Mouse (Mus musculus) limb, embryonic 15.5 days (tissue): ENCODE data around the gene Gm20388. TPM values are rescaled to one million over a fixed set of nuclear protein-coding genes. Genes with fewer than 3 reads are reported as not detected.
"Not testable (repeated sequence)": the region's sequence is repeated elsewhere in the genome, so short reads cannot be mapped to it uniquely, and the experiment has no call there.

ENCODE experiments used
- ATAC-seq: fragments of 200-750 bp; cut with Nextera tagmentation; 2 replicates; pipeline ENCODE4 v1.8.0; 2017; ENCODE audit warnings: low read depth, moderate TSS enrichment; ENCODE audit not compliant: insufficient number of reproducible peaks, low FRiP score, low TSS enrichment
- H3K27ac ChIP-seq: fragments of 300-500 bp; sonication (generic); 2 replicates; pipeline ENCODE4 v1.5.1; 2015; ENCODE audit warnings: moderate library complexity, mild to moderate bottlenecking, inconsistent platforms
- H3K27me3 ChIP-seq: fragments of 300-500 bp; sonication (generic); 2 replicates; pipeline ENCODE4 v1.6.1; 2015; ENCODE audit warnings: inconsistent platforms
- H3K36me3 ChIP-seq: fragments of 300-500 bp; sonication (generic); 2 replicates; pipeline ENCODE4 v1.6.1; 2015; ENCODE audit warnings: inconsistent platforms
- H3K4me1 ChIP-seq: fragments of 300-500 bp; sonication (generic); 2 replicates; pipeline ENCODE4 v1.6.1; 2015; ENCODE audit warnings: inconsistent platforms
- H3K4me2 ChIP-seq: fragments of 300-500 bp; sonication (generic); 2 replicates; pipeline ENCODE4 v1.6.1; 2015; ENCODE audit warnings: mild to moderate bottlenecking, inconsistent platforms
- H3K4me3 ChIP-seq: fragments of 300-500 bp; sonication (generic); 2 replicates; pipeline ENCODE4 v1.5.1; 2015; ENCODE audit warnings: mild to moderate bottlenecking, inconsistent platforms
- H3K9ac ChIP-seq: fragments of 300-500 bp; sonication (generic); 2 replicates; pipeline ENCODE4 v1.6.1; 2015; ENCODE audit warnings: inconsistent platforms
- H3K9me3 ChIP-seq: fragments of 300-500 bp; sonication (generic); 2 replicates; pipeline ENCODE4 v1.6.1; 2016; ENCODE audit warnings: inconsistent platforms
- WGBS: fragments of 180-500 bp; shearing (Covaris S2); methylation state at CpG from one replicate; pipeline ENCODE4 v1.1.7; 2015; 5-methylcytosine and 5-hydroxymethylcytosine counted together
- polyA plus RNA-seq: library from polyadenylated mRNA; unstranded; fragments of >200 nt; fragmentation: Nextera tagmentation; extraction: Ambion mirVana; gene quantifications from 2 replicates; pipeline ENCODE4 v1.2.1, GENCODE M21; 2015

Gene Gm20388
- polyA plus RNA-seq, 1 experiment from 2014 or later, result 4.9 TPM

DNA sequence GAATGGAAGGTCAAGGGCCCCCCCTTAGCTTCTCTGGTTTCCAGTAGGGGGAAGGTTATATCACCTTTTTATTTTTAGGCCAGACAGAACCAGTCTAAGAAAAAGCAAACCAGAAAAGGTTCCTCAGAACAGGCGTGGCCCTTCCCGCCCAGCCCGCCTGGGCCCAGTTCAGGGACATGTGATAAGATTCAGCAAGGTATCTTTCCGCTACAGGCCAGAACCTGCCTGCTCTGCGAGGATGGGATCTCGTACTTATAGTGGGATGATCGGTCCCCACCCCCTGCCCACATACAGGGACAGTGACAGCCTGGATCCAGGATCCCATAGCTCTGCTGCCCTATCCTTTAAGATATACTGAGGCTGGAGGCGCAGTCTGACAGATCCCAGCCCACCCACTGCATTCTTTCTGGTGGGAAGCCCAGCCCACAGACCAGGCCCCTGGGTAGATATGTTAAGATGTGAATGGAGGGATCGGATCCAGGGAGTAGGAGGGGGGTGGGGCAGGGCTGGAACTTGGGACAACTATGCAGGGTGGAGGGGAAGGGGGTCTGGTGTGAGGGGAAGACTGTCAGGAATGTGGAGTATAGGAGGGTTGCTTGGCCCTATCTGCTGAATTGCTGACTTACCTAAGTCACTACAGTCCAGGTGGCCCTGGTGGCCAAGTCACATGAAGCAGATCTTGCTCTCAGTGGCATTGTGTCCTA lies 3245.6 kb downstream of the Gm20388 start:
- 0 out of 2 replicates have a peak, but pooled peaks have one; percentile 31 for ATAC-seq
- H3K9ac ChIP-seq, result no peak overlapping the region
- peak overlapping the region; percentile 50 for H3K27ac ChIP-seq

DNA sequence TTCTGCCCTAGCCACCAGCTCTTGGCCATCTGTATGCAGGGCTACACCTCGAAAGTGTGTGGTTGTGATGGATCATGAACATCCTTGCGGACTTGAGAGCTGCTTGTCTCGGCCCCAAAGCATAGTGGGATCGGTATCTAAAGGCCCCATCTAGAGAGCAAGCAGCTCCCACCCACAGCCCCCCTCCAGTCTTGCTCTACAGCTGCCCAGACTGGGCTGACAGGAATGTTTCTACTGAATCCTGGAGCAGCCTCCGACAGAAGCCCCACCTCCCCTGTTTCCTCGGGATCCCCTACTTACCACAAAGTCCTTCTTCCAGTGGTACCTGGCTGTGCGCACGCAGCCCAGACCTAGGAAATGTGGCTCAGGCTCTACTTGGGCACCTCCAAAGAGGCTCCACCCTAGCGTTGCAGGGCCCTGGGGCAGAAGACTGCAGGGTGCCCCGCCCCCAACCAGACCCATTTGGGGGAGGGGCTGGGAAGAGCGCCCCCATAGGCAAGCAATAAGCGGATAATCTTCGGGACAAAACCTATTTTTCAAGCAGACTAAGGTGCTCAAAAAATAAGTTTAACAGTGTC lies 3247.3 kb downstream of the Gm20388 start, which contains the start of gene Sult5a1:
TSS of gene Sult5a1 (minus strand) at position 428 of the 578 bp plus-strand sequence.
- Histone ChIP-seq H3K4me3 (peak within 1 kb of the TSS; percentile 29), H3K9me3 (no peaks in the 10 kb centered on the region), H3K4me2 (peak within 1 kb of the TSS; percentile 43), H3K27me3 (no peaks in the 10 kb centered on the region), H3K9ac (no peak within 1 kb of the TSS), H3K4me1 (peaks cover 24% of the 10 kb centered on the region), H3K36me3 (no peaks in the 10 kb centered on the region), H3K27ac (peak within 1 kb of the TSS; percentile 63)
- ATAC-seq, result no peak
- 24% methylated on average over 13 of the region's 13 CpGs for WGBS

More for the DNA sequence above, 3245.6 kb downstream of the Gm20388 start:
- Histone ChIP-seq H3K4me3 (no peak overlapping the region), H3K4me2 (no peak overlapping the region), H3K36me3 (no peaks in the 10 kb centered on the region), H3K27me3 (no peaks in the 10 kb centered on the region), H3K4me1 (peaks cover 24% of the 10 kb centered on the region), H3K9me3 (no peaks in the 10 kb centered on the region)
- WGBS, result 62% methylated on average over 9 of the region's 9 CpGs

DNA sequence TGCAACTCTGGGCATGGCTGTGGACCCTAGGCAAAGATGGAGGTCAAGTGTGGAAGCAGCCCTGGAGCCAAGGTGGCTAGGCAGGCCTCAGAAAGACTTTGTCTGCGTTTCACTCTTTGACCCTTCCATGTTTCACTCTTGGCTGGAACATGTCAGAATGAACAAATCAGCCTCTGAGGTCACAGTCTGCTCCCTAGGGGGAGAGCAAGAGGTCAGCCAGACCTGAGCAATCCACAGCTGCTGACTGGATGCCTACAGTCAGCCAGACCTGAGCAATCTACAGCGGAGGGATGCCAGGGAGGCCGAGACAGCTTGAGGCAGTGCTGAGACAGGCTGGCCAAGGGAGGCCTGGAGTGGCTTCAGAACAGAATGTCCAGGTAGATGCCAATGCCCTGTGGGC lies 3270.8 kb downstream of the Gm20388 start:
- H3K36me3 ChIP-seq, result no peaks in the 10 kb centered on the region
- H3K9ac ChIP-seq, result no peak overlapping the region
- no peaks in the 10 kb centered on the region for H3K27me3 ChIP-seq
- 60% methylated on average over 3 of the region's 3 CpGs for WGBS
- H3K9me3 ChIP-seq, result peaks cover 3% of the 10 kb centered on the region; the same call in 1 of the 2 replicates
- H3K4me3 ChIP-seq, result no peak overlapping the region
- H3K4me1 ChIP-seq, result peaks cover 15% of the 10 kb centered on the region
- H3K4me2 ChIP-seq, result no peak overlapping the region
- H3K27ac ChIP-seq, result no peak overlapping the region
- ATAC-seq, result no peak

DNA sequence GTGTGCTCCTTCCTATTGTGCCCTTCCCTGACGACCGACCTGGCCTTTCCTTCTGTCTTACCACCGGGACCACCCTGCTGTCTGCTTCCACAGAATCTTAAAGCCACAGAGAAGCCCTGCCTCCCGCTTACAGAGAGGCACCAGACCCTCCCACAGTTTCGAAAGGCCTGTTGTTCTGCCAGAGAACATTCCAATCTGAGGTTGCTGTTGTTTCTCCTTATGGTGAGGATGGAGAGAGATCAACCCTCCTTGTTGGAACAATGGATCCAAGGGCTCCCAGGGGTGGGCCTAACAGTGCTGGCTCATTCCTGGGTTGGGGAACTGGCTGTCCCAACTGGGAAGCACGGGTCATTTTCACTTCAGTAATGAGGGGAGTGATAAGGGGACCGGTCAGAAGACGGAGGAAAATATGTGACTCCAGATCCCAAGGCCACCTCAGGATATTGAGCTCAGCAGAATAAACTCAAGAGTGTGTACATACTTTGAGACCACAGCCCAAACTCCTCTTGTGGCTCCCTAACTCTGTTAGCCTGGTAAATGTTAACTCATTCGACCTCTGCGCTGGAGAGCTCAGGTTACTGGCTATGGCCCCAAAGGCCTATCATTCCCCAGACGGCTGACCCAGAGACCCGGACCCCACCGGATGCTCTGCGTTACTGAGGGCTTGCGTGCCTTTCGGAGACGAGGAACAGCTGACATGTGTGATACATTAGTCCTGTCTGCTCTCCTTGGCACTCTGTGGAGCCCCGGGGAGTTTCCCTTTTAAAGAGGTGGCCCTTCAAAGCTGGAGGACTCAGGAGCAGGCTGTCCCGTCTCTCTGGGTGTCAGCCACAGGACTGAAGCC lies 3275.1 kb downstream of the Gm20388 start, which contains the start of gene Dpep1:
TSS of gene Dpep1 (plus strand) at position 677 of the 844 bp plus-strand sequence.
- Histone ChIP-seq H3K4me2 (no peak within 1 kb of the TSS), H3K27me3 (no peaks in the 10 kb centered on the region), H3K4me1 (peaks cover 31% of the 10 kb centered on the region), H3K4me3 (no peak within 1 kb of the TSS), H3K36me3 (no peaks in the 10 kb centered on the region), H3K27ac (peak within 1 kb of the TSS; percentile 54), H3K9ac (no peak within 1 kb of the TSS), H3K9me3 (no peaks in the 10 kb centered on the region)
- 23% methylated on average over 19 of the region's 19 CpGs for WGBS
- 0 out of 2 replicates have a peak, but pooled peaks have one; percentile 37 for ATAC-seq

DNA sequence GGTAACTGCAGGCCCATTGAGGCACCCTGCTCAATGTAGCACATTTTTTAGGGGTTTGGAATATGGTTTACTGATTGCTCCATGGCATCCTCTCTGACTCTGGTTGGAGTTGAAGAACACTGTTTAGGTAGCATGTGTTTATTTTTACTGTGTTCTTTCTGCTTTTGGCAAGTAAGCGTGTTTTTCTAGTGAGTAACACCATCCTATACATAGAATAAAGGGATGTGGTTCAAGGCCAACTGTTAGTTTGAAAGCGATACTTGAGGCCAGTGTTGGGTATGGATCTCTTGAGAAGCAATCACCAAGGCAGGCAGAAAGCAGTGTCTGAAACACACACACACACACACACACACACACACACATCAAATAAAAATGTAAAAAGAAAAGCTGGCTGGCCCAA lies 3277.4 kb downstream of the Gm20388 start:
- H3K9ac ChIP-seq, result no peak overlapping the region
- WGBS, result 84% methylated on average over 2 of the region's 2 CpGs
- no peaks in the 10 kb centered on the region for H3K27me3 ChIP-seq
- H3K36me3 ChIP-seq, result no peaks in the 10 kb centered on the region
- no peak overlapping the region for H3K27ac ChIP-seq
- no peak for ATAC-seq
- H3K4me2 ChIP-seq, result no peak overlapping the region
- no peak overlapping the region for H3K4me3 ChIP-seq
- peaks cover 31% of the 10 kb centered on the region for H3K4me1 ChIP-seq
- H3K9me3 ChIP-seq, result no peaks in the 10 kb centered on the region

DNA sequence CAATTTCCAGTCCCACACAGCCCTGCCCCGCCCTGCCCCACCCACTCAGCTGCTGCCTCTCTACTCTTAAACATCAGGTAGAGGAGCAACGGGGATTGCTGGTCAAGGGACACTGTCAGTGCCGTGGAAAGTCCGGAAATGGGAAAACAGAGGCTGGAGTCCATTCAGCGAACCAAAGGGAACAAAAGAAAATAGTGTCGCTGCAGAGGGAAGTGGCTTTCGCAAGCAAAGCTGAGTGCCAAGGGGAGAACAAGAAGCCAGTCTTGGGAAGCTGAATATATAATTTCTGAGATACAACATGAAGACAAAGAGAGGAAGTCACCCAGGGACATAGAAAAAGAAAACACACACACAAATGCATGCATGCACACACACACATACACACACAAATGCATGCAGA lies 3278.2 kb downstream of the Gm20388 start:
- no peak overlapping the region for H3K27ac ChIP-seq
- H3K9me3 ChIP-seq, result no peaks in the 10 kb centered on the region
- no peaks in the 10 kb centered on the region for H3K36me3 ChIP-seq
- peaks cover 31% of the 10 kb centered on the region for H3K4me1 ChIP-seq
- H3K9ac ChIP-seq, result no peak overlapping the region
- H3K27me3 ChIP-seq, result no peaks in the 10 kb centered on the region
- WGBS, result 81% methylated on average over 7 of the region's 7 CpGs
- no peak for ATAC-seq
- no peak overlapping the region for H3K4me2 ChIP-seq
- no peak overlapping the region for H3K4me3 ChIP-seq

DNA sequence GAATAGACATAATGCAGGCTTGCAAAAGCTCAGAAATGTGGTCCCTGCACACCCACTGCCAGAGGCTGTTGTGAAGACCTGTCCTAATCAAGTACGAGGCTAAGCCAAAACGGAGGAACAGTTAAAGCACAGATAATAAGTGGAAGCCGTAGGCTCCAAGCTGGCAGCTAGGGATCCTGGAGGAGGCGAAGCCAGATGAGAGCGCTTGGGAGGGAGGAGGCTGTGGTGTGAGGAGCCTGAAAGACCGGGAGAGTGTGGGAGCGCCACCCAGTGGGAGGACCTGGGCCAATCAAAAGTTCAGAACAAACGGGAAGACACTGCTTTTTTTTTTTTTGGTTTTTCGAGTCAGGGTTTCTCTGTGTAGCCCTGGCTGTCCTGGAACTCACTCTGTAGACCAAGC lies 3280.0 kb downstream of the Gm20388 start:
- Histone ChIP-seq H3K9ac (no peak overlapping the region), H3K9me3 (no peaks in the 10 kb centered on the region), H3K27ac (peak overlapping the region; percentile 59; the same call in 1 of the 2 replicates), H3K36me3 (no peaks in the 10 kb centered on the region), H3K27me3 (no peaks in the 10 kb centered on the region), H3K4me3 (no peak overlapping the region), H3K4me2 (peak overlapping the region; percentile 25; the same call in 1 of the 2 replicates), H3K4me1 (peaks cover 23% of the 10 kb centered on the region)
- WGBS, result 2% methylated on average over 9 of the region's 9 CpGs
- ATAC-seq, result no peak

DNA sequence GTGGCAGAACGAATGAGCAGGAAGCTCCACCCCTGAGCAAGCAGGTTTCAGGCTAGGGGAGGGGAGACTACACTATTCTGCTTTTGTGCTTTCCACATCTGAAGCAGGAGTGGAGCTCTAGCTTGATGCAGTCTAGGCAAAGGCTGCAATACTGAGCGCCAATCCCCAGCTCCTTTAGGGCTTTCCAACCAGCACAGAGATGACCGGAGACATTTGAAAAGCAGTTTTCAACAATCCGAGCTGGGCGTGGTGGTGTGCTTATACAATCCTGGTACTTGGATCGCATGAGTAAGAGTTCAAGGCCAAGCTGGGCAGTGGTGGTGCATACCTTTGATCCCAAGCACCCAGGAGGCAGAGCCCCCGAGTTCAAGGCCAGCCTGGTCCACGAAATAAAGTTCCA lies 3281.3 kb downstream of the Gm20388 start:
- Histone ChIP-seq H3K27ac (no peak overlapping the region), H3K27me3 (no peaks in the 10 kb centered on the region), H3K4me1 (peaks cover 11% of the 10 kb centered on the region), H3K9ac (no peak overlapping the region), H3K4me3 (no peak overlapping the region), H3K4me2 (no peak overlapping the region), H3K9me3 (no peaks in the 10 kb centered on the region), H3K36me3 (no peaks in the 10 kb centered on the region)
- ATAC-seq, result no peak
- 53% methylated on average over 8 of the region's 8 CpGs for WGBS

DNA sequence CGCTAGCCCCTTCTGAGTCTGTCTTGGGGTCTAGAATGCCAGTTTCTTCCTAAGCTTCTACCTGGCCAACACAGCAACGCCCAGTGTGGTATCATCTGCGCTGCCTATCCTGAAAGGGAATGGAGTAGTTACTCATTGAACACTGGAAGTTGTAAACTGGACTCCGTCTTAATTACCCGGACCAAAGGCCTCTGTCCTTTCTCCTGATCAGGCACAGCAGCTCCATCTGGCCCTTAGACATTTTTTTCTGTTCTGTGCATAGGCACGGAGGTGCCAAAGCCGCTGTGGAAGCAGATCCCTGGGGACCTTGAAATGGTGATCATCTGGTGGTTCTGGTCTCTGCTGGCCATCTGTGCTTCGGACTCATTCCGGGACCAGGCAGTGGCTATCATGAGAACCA lies 3283.1 kb downstream of the Gm20388 start:
- no peaks in the 10 kb centered on the region for H3K36me3 ChIP-seq
- no peaks in the 10 kb centered on the region for H3K27me3 ChIP-seq
- ATAC-seq, result no peak
- H3K27ac ChIP-seq, result no peak overlapping the region
- no peak overlapping the region for H3K4me2 ChIP-seq
- 85% methylated on average over 9 of the region's 9 CpGs for WGBS
- peaks cover 6% of the 10 kb centered on the region for H3K4me1 ChIP-seq
- H3K9me3 ChIP-seq, result no peaks in the 10 kb centered on the region
- no peak overlapping the region for H3K4me3 ChIP-seq
- no peak overlapping the region for H3K9ac ChIP-seq

DNA sequence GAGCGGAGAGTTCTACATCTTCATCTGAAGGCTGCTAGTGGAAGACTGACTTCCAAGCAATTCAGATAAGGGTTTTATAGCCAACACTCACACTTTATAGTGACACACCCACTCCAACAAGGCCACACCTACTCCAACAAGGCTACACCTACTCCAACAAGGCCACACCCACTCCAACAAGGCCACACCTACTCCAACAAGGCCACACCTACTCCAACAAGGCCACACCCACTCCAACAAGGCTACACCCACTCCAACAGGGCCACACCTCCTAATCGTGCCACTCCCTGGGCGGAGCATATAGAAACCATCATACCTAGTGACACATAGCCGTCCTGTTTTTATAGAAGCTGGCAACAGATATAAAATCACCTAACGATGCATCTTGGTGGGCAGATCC lies 3286.4 kb downstream of the Gm20388 start:
- not testable (repeated sequence) for H3K27ac ChIP-seq, H3K4me3 ChIP-seq, H3K4me1 ChIP-seq, H3K27me3 ChIP-seq, H3K4me2 ChIP-seq, H3K9me3 ChIP-seq, ATAC-seq, H3K9ac ChIP-seq, H3K36me3 ChIP-seq
- WGBS, result 69% methylated on average over 5 of the region's 5 CpGs

DNA sequence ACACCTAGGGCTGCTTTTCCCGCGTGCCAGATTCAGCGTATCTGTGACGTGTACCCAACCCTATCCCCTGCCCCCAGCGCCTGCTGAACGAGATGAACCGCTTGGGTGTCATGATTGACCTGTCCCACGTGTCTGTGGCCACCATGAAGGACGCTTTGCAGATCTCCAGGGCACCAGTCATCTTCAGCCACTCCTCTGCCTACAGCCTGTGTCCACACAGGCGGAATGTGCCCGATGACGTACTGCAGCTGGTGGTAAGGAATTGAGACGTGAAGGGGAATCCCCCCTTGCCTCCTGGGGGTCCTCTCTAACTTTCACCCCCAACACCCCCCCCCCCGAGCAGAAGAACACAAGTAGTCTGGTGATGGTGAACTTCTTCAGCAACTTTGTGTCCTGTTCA lies 3289.2 kb downstream of the Gm20388 start:
- WGBS, result 66% methylated on average over 14 of the region's 14 CpGs
- Histone ChIP-seq H3K9ac (no peak overlapping the region), H3K4me1 (no peaks in the 10 kb centered on the region), H3K27me3 (no peaks in the 10 kb centered on the region), H3K27ac (no peak overlapping the region), H3K9me3 (no peaks in the 10 kb centered on the region), H3K4me3 (no peak overlapping the region), H3K36me3 (peaks cover 12% of the 10 kb centered on the region), H3K4me2 (no peak overlapping the region)
- no peak for ATAC-seq

DNA sequence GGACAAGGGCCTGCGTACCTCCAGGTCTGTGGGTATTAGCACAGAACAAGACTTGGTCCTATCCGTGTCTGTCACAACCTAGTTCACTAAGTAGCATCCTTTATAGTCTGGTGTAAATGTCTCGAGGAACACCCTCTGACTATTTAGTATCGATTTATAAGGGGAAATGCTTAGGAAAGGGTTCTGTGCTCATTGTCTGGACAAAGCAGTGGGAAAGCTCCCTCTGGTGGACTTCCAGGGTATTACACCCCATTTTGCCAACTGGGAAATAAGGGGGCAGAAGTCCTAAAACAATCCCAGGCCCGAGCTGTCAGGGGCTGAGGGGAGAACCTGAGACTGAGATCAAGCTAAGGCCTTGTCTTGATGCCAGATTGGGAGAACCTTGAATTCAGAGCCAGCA lies 3291.6 kb downstream of the Gm20388 start:
- Histone ChIP-seq H3K27ac (no peak overlapping the region), H3K36me3 (peaks cover 33% of the 10 kb centered on the region)
- no peak for ATAC-seq

More for the DNA sequence above, 3291.6 kb downstream of the Gm20388 start:
- Histone ChIP-seq H3K9ac (no peak overlapping the region), H3K4me1 (no peaks in the 10 kb centered on the region), H3K4me2 (no peak overlapping the region), H3K9me3 (no peaks in the 10 kb centered on the region), H3K27me3 (no peaks in the 10 kb centered on the region), H3K4me3 (no peak overlapping the region)
- WGBS, result 25% methylated on average over 5 of the region's 5 CpGs
